Mouse (Mus musculus) lung, adult 2 months (tissue): ENCODE results near the gene 1700016H13Rik.

Experiments
- CTCF ChIP-seq: fragments of 200-500 bp; IDR thresholded peaks from 2 replicates; pipeline ENCODE4 v1.5.1; 2011; ENCODE audit warnings: mild to moderate bottlenecking, low read length, control low read depth; ENCODE audit not compliant: insufficient read depth
- POLR2A ChIP-seq: fragments of 200-500 bp; IDR thresholded peaks from 2 replicates; pipeline ENCODE4 v1.6.1; 2011; ENCODE audit warnings: low read depth, mild to moderate bottlenecking, control low read depth, low read length, borderline replicate concordance; ENCODE audit errors: extremely low read depth

- no peak for TF ChIP-seq POLR2A
- TF ChIP-seq CTCF = no peak
These were observed 44.8 kb downstream of the 1700016H13Rik start for GRCm38 (mm10) chr5:103610856-103611472.
